Mouse (Mus musculus) midbrain, postnatal 0 days (tissue): ENCODE measurements around the gene Tmem128. TPM values are rescaled to one million over a fixed set of nuclear protein-coding genes. Genes with fewer than 3 reads are reported as not detected.

Source experiments
- ATAC-seq: fragments of 200-750 bp; cut with Nextera tagmentation; 2 replicates; pipeline ENCODE4 v1.8.0; 2017; ENCODE audit warnings: moderate number of reproducible peaks, mild to moderate bottlenecking, moderate TSS enrichment, moderate library complexity; ENCODE audit not compliant: low FRiP score
- DNase-seq: peaks from one replicate; pipeline ENCODE4 v3.0.0-alpha.2; 2015; ENCODE audit warnings: low spot score
- H3K27ac ChIP-seq: fragments of 300-500 bp; sonication (generic); 2 replicates; pipeline ENCODE4 v1.5.1; 2014; ENCODE audit warnings: low read depth, mild to moderate bottlenecking, low read length, mixed read lengths
- H3K27me3 ChIP-seq: fragments of 300-500 bp; sonication (generic); 2 replicates; pipeline ENCODE4 v1.6.1; 2014; ENCODE audit warnings: low read length, control low read depth, mixed read lengths; ENCODE audit not compliant: insufficient read depth
- H3K36me3 ChIP-seq: fragments of 300-500 bp; sonication (generic); 2 replicates; pipeline ENCODE4 v1.6.1; 2014; ENCODE audit warnings: low read length, control low read depth, mixed read lengths; ENCODE audit not compliant: insufficient read depth
- H3K4me1 ChIP-seq: fragments of 300-500 bp; sonication (generic); 2 replicates; pipeline ENCODE4 v1.6.1; 2014; ENCODE audit warnings: mild to moderate bottlenecking, control low read depth, antibody characterized with exemption, low read length, mixed read lengths; ENCODE audit not compliant: insufficient read depth
- H3K4me2 ChIP-seq: fragments of 300-500 bp; sonication (generic); 2 replicates; pipeline ENCODE4 v1.6.1; 2014; ENCODE audit warnings: low read depth, mild to moderate bottlenecking, low read length, mixed read lengths; ENCODE audit not compliant: poor library complexity, severe bottlenecking
- H3K4me3 ChIP-seq: fragments of 300-500 bp; sonication (generic); 2 replicates; pipeline ENCODE4 v1.5.1; 2014; ENCODE audit warnings: low read depth, mild to moderate bottlenecking, low read length, moderate library complexity
- H3K9ac ChIP-seq: fragments of 300-500 bp; sonication (generic); replicated peaks from 2 replicates; pipeline ENCODE4 v1.6.1; 2014; ENCODE audit warnings: mild to moderate bottlenecking, low read length, moderate library complexity, mixed read lengths; ENCODE audit not compliant: poor library complexity, severe bottlenecking
- H3K9me3 ChIP-seq: fragments of 300-500 bp; sonication (generic); 2 replicates; pipeline ENCODE4 v1.6.1; 2016; ENCODE audit warnings: low read length, control low read depth
- CTCF ChIP-seq: IDR thresholded peaks from 2 replicates; pipeline ENCODE4 v1.5.1; 2016; ENCODE audit warnings: antibody characterized with exemption, mild to moderate bottlenecking
- WGBS: fragments of 180-500 bp; shearing (Covaris S2); extraction: QIAGEN DNeasy Blood & Tissue Kit; methylation state at CpG from one replicate; pipeline ENCODE4 v1.1.7; 2014; 5-methylcytosine and 5-hydroxymethylcytosine counted together
- polyA plus RNA-seq: library from polyadenylated mRNA; unstranded; fragments of >200 nt; fragmentation: Nextera tagmentation; extraction: Ambion mirVana; gene quantifications from 2 replicates; pipeline ENCODE4 v1.2.1, GENCODE M21; 2015
- total RNA-seq: library from RNA; depleted of rRNA; stranded (reverse); fragments of >200 nt; gene quantifications from 2 replicates; pipeline ENCODE4 v1.2.3, GENCODE M21; 2014

Tmem128 gene
- total and polyA plus RNA-seq, 2 experiments from 2014 or later: 86.1 to 111 TPM

GRCm38 (mm10) chr5:38236627-38237026 is 23.4 kb upstream of the Tmem128 start:
- no peak overlapping the region for H3K9ac ChIP-seq
- H3K4me1 ChIP-seq: no peaks in the 10 kb centered on the region
- peaks cover 32% of the 10 kb centered on the region for H3K36me3 ChIP-seq
- no peaks in the 10 kb centered on the region for H3K9me3 ChIP-seq
- no peak overlapping the region for H3K27ac ChIP-seq
- H3K27me3 ChIP-seq: 0 out of 2 replicates have a peak, but pooled peaks cover 4% of the 10 kb centered on the region
- 94% methylated on average over 2 of the region's 2 CpGs for whole genome bisulfite sequencing
- DNase-seq: no peak
- ATAC-seq: no peak
- peak; percentile 40 for TF ChIP-seq CTCF
- H3K4me2 ChIP-seq: no peak overlapping the region
- no peak overlapping the region for H3K4me3 ChIP-seq

- H3K4me2 ChIP-seq: no peak overlapping the region
- H3K9me3 ChIP-seq: no peaks in the 10 kb centered on the region
- ATAC-seq (no peak), DNase-seq (no peak)
- no peaks in the 10 kb centered on the region for H3K4me1 ChIP-seq
- no peak overlapping the region for H3K4me3 ChIP-seq
- 32% methylated on average over 5 of the region's 5 CpGs for WGBS
- TF ChIP-seq CTCF: no peak
- peaks cover 5% of the 10 kb centered on the region; the same call in 1 of the 2 replicates for H3K36me3 ChIP-seq
- 0 out of 2 replicates have a peak, but pooled peaks cover 4% of the 10 kb centered on the region for H3K27me3 ChIP-seq
- H3K9ac ChIP-seq: no peak overlapping the region
- H3K27ac ChIP-seq: no peak overlapping the region
Observed at GRCm38 (mm10) chr5:38240727-38241472, 19.1 kb upstream of the Tmem128 start.

GRCm38 (mm10) chr5:38241473-38241834 is 18.5 kb upstream of the Tmem128 start:
- WGBS: 76% methylated on average over 3 of the region's 3 CpGs
- H3K9ac ChIP-seq: no peak overlapping the region
- 0 out of 2 replicates have a peak, but pooled peaks cover 4% of the 10 kb centered on the region for H3K27me3 ChIP-seq
- no peak overlapping the region for H3K4me3 ChIP-seq
- ATAC-seq (no peak), DNase-seq (peak; percentile 52)
- H3K4me2 ChIP-seq: no peak overlapping the region
- no peaks in the 10 kb centered on the region for H3K4me1 ChIP-seq
- H3K27ac ChIP-seq: no peak overlapping the region
- H3K36me3 ChIP-seq: no peaks in the 10 kb centered on the region; the same call in 1 of the 2 replicates
- H3K9me3 ChIP-seq: no peaks in the 10 kb centered on the region
- TF ChIP-seq CTCF: no peak

- Histone ChIP-seq H3K9me3 (no peaks in the 10 kb centered on the region), H3K27me3 (0 out of 2 replicates have a peak, but pooled peaks cover 4% of the 10 kb centered on the region), H3K4me1 (no peaks in the 10 kb centered on the region), H3K9ac (no peak overlapping the region), H3K4me2 (no peak overlapping the region), H3K27ac (no peak overlapping the region), H3K36me3 (no peaks in the 10 kb centered on the region), H3K4me3 (no peak overlapping the region)
- WGBS: 83% methylated on average over 6 of the region's 6 CpGs
- ATAC-seq (no peak), DNase-seq (no peak)
- TF ChIP-seq CTCF: no peak
Observed at GRCm38 (mm10) chr5:38241966-38242365, 18.0 kb upstream of the Tmem128 start.

- ATAC-seq: no peak
- Histone ChIP-seq H3K4me1 (no peaks in the 10 kb centered on the region), H3K27me3 (no peaks in the 10 kb centered on the region), H3K4me2 (no peak overlapping the region), H3K36me3 (no peaks in the 10 kb centered on the region), H3K27ac (no peak overlapping the region), H3K9ac (no peak overlapping the region), H3K9me3 (no peaks in the 10 kb centered on the region), H3K4me3 (no peak overlapping the region)
- peak; percentile 52 for TF ChIP-seq CTCF
- DNase-seq: no peak
- 44% methylated on average over 4 of the region's 4 CpGs for WGBS
Observed at GRCm38 (mm10) chr5:38255195-38255594, 4.8 kb upstream of the Tmem128 start.

GRCm38 (mm10) chr5:38255644-38256043 is 4.3 kb upstream of the Tmem128 start:
- no peak for ATAC-seq
- no peak overlapping the region for H3K4me2 ChIP-seq
- no peak for TF ChIP-seq CTCF
- no peaks in the 10 kb centered on the region for H3K27me3 ChIP-seq
- no peak for DNase-seq
- 77% methylated on average over 3 of the region's 3 CpGs for WGBS
- no peaks in the 10 kb centered on the region for H3K9me3 ChIP-seq
- H3K4me3 ChIP-seq: no peak overlapping the region
- H3K4me1 ChIP-seq: no peaks in the 10 kb centered on the region
- H3K9ac ChIP-seq: no peak overlapping the region
- no peaks in the 10 kb centered on the region for H3K36me3 ChIP-seq
- no peak overlapping the region for H3K27ac ChIP-seq
